Mouse (Mus musculus): ENCODE results near the gene Ifitm3.

GRCm38 (mm10) chr7:141039386-141040107 lies 29.0 kb upstream of the Ifitm3 start:
- TF ChIP-seq CTCF (IDR thresholded peaks at IDR 0.05; ENCODE audit: insufficient read depth, low read depth, low read length), result no peak
- no peak for TF ChIP-seq POLR2A (IDR thresholded peaks at IDR 0.05; ENCODE audit: insufficient read depth, low read depth, low read length)
